Mouse (Mus musculus) liver, embryonic 15.5 days (tissue): Measurements from ENCODE around the gene Osbpl10. TPM values are rescaled to one million over a fixed set of nuclear protein-coding genes. Genes with fewer than 3 reads are reported as not detected.

Experiments
- ATAC-seq: fragments of 200-750 bp; cut with Nextera tagmentation; 2 replicates; pipeline ENCODE4 v1.8.0; 2017; ENCODE audit warnings: moderate number of reproducible peaks, mild to moderate bottlenecking, moderate library complexity; ENCODE audit not compliant: insufficient read depth
- H3K27ac ChIP-seq: fragments of 300-500 bp; sonication (generic); replicated peaks from 2 replicates; pipeline ENCODE4 v1.5.1; 2015; ENCODE audit warnings: mild to moderate bottlenecking, inconsistent platforms
- H3K27me3 ChIP-seq: fragments of 300-500 bp; sonication (generic); 2 replicates; pipeline ENCODE4 v1.6.1; 2015; ENCODE audit warnings: mild to moderate bottlenecking, inconsistent platforms
- H3K36me3 ChIP-seq: fragments of 300-500 bp; sonication (generic); replicated peaks from 2 replicates; pipeline ENCODE4 v1.6.1; 2015; ENCODE audit warnings: moderate library complexity, mild to moderate bottlenecking, inconsistent platforms
- H3K4me1 ChIP-seq: fragments of 300-500 bp; sonication (generic); replicated peaks from 2 replicates; pipeline ENCODE4 v1.6.1; 2015; ENCODE audit warnings: inconsistent platforms
- H3K4me2 ChIP-seq: fragments of 300-500 bp; sonication (generic); 2 replicates; pipeline ENCODE4 v1.6.1; 2015; ENCODE audit warnings: moderate library complexity, mild to moderate bottlenecking, inconsistent platforms
- H3K4me3 ChIP-seq: fragments of 300-500 bp; sonication (generic); replicated peaks from 2 replicates; pipeline ENCODE4 v1.5.1; 2015; ENCODE audit warnings: mild to moderate bottlenecking, inconsistent platforms
- H3K9ac ChIP-seq: fragments of 300-500 bp; sonication (generic); 2 replicates; pipeline ENCODE4 v1.6.1; 2015; ENCODE audit warnings: moderate library complexity, mild to moderate bottlenecking, inconsistent platforms
- H3K9me3 ChIP-seq: fragments of 300-500 bp; sonication (generic); replicated peaks from 2 replicates; pipeline ENCODE4 v1.6.1; 2016; ENCODE audit warnings: inconsistent platforms
- WGBS: fragments of 180-500 bp; shearing (Covaris S2); methylation state at CpG from one replicate; pipeline ENCODE4 v1.1.7; 2015; ENCODE audit warnings: mixed read lengths; ENCODE audit not compliant: insufficient replicate concordance; 5-methylcytosine and 5-hydroxymethylcytosine counted together
- polyA plus RNA-seq: library from polyadenylated mRNA; unstranded; fragments of >200 nt; fragmentation: Nextera tagmentation; extraction: Ambion mirVana; gene quantifications from 2 replicates; pipeline ENCODE4 v1.2.1, GENCODE M21; 2015

Osbpl10 gene
- polyA plus RNA-seq, 1 experiment from 2014 or later = 0.12 TPM

GRCm38 (mm10) chr9:115139597-115140332 lies 161.4 kb downstream of the Osbpl10 start:
- Histone ChIP-seq H3K4me1 (no peaks in the 10 kb centered on the region), H3K36me3 (no peaks in the 10 kb centered on the region), H3K9me3 (no peaks in the 10 kb centered on the region), H3K27ac (no peak overlapping the region), H3K4me2 (no peak overlapping the region), H3K9ac (no peak overlapping the region), H3K4me3 (no peak overlapping the region), H3K27me3 (no peaks in the 10 kb centered on the region)
- ATAC-seq = no peak
- WGBS = 72% methylated on average over 14 of the region's 14 CpGs

- no peak overlapping the region for H3K27ac ChIP-seq
- no peak overlapping the region for H3K4me2 ChIP-seq
- no peak overlapping the region for H3K9ac ChIP-seq
- no peaks in the 10 kb centered on the region for H3K4me1 ChIP-seq
- WGBS = 75% methylated on average over 5 of the region's 5 CpGs
- no peaks in the 10 kb centered on the region for H3K36me3 ChIP-seq
- 0 out of 2 replicates have a peak, but pooled peaks cover 3% of the 10 kb centered on the region for H3K9me3 ChIP-seq
- ATAC-seq = no peak
- no peaks in the 10 kb centered on the region for H3K27me3 ChIP-seq
- H3K4me3 ChIP-seq = no peak overlapping the region
These were observed 168.8 kb downstream of the Osbpl10 start for GRCm38 (mm10) chr9:115147141-115147540.

- no peak overlapping the region for H3K27ac ChIP-seq
- H3K9me3 ChIP-seq = 0 out of 2 replicates have a peak, but pooled peaks cover 3% of the 10 kb centered on the region
- no peak overlapping the region for H3K4me3 ChIP-seq
- no peaks in the 10 kb centered on the region for H3K36me3 ChIP-seq
- WGBS = 62% methylated on average over 13 of the region's 13 CpGs
- no peaks in the 10 kb centered on the region for H3K4me1 ChIP-seq
- H3K27me3 ChIP-seq = no peaks in the 10 kb centered on the region
- ATAC-seq = no peak
- H3K4me2 ChIP-seq = no peak overlapping the region
- no peak overlapping the region for H3K9ac ChIP-seq
These were observed 169.4 kb downstream of the Osbpl10 start for GRCm38 (mm10) chr9:115147586-115148355.

- no peaks in the 10 kb centered on the region for H3K36me3 ChIP-seq
- no peak for ATAC-seq
- H3K27ac ChIP-seq = no peak overlapping the region
- no peaks in the 10 kb centered on the region for H3K4me1 ChIP-seq
- WGBS = 72% methylated on average over 18 of the region's 18 CpGs
- H3K27me3 ChIP-seq = no peaks in the 10 kb centered on the region
- no peak overlapping the region for H3K9ac ChIP-seq
- H3K4me2 ChIP-seq = no peak overlapping the region
- 0 out of 2 replicates have a peak, but pooled peaks cover 3% of the 10 kb centered on the region for H3K9me3 ChIP-seq
- no peak overlapping the region for H3K4me3 ChIP-seq
These were observed 170.8 kb downstream of the Osbpl10 start for GRCm38 (mm10) chr9:115149011-115149756.

GRCm38 (mm10) chr9:115161591-115161990 lies 183.2 kb downstream of the Osbpl10 start:
- H3K4me2 ChIP-seq = no peak overlapping the region
- H3K36me3 ChIP-seq = no peaks in the 10 kb centered on the region
- ATAC-seq = no peak
- no peak overlapping the region for H3K4me3 ChIP-seq
- no peak overlapping the region for H3K27ac ChIP-seq
- peaks cover 36% of the 10 kb centered on the region for H3K4me1 ChIP-seq
- no peak overlapping the region for H3K9ac ChIP-seq
- H3K9me3 ChIP-seq = no peaks in the 10 kb centered on the region
- 76% methylated on average over 5 of the region's 5 CpGs for WGBS
- no peaks in the 10 kb centered on the region for H3K27me3 ChIP-seq

- H3K9me3 ChIP-seq = no peaks in the 10 kb centered on the region
- peak overlapping the region; percentile 21 for H3K4me2 ChIP-seq
- no peak overlapping the region for H3K27ac ChIP-seq
- H3K9ac ChIP-seq = no peak overlapping the region
- H3K4me3 ChIP-seq = no peak overlapping the region
- no peaks in the 10 kb centered on the region for H3K27me3 ChIP-seq
- WGBS = 18% methylated on average over 5 of the region's 5 CpGs
- H3K4me1 ChIP-seq = peaks cover 44% of the 10 kb centered on the region
- no peaks in the 10 kb centered on the region for H3K36me3 ChIP-seq
- ATAC-seq = peak; percentile 72
These were observed 184.7 kb downstream of the Osbpl10 start for GRCm38 (mm10) chr9:115163031-115163430.

GRCm38 (mm10) chr9:115163693-115164092 lies 185.3 kb downstream of the Osbpl10 start:
- Histone ChIP-seq H3K27ac (peak overlapping the region; percentile 51), H3K4me2 (no peak overlapping the region; the same call in 1 of the 2 replicates)

GRCm38 (mm10) chr9:115164351-115164750 lies 186.0 kb downstream of the Osbpl10 start:
- H3K36me3 ChIP-seq = no peaks in the 10 kb centered on the region
- peaks cover 54% of the 10 kb centered on the region for H3K4me1 ChIP-seq
- no peak overlapping the region for H3K4me2 ChIP-seq
- no peaks in the 10 kb centered on the region for H3K9me3 ChIP-seq
- H3K4me3 ChIP-seq = no peak overlapping the region
- WGBS = 39% methylated on average over 7 of the region's 7 CpGs
- peak overlapping the region; percentile 51 for H3K27ac ChIP-seq
- H3K27me3 ChIP-seq = no peaks in the 10 kb centered on the region
- no peak overlapping the region for H3K9ac ChIP-seq
- no peak for ATAC-seq

More at GRCm38 (mm10) chr9:115163693-115164092, 185.3 kb downstream of the Osbpl10 start:
- WGBS = 24% methylated on average over 8 of the region's 8 CpGs
- ATAC-seq = peak; percentile 45
- H3K4me3 ChIP-seq = no peak overlapping the region
- H3K9ac ChIP-seq = no peak overlapping the region
- H3K27me3 ChIP-seq = no peaks in the 10 kb centered on the region
- peaks cover 47% of the 10 kb centered on the region for H3K4me1 ChIP-seq
- no peaks in the 10 kb centered on the region for H3K9me3 ChIP-seq
- H3K36me3 ChIP-seq = no peaks in the 10 kb centered on the region

- peak; percentile 77 for ATAC-seq
These were observed 187.6 kb downstream of the Osbpl10 start for GRCm38 (mm10) chr9:115165996-115166395.

GRCm38 (mm10) chr9:115169591-115169990 lies 191.2 kb downstream of the Osbpl10 start:
- no peak overlapping the region for H3K27ac ChIP-seq
- no peak overlapping the region for H3K4me3 ChIP-seq
- H3K27me3 ChIP-seq = no peaks in the 10 kb centered on the region
- no peak overlapping the region for H3K9ac ChIP-seq
- peaks cover 42% of the 10 kb centered on the region for H3K4me1 ChIP-seq
- no peak for ATAC-seq
- H3K36me3 ChIP-seq = no peaks in the 10 kb centered on the region
- 79% methylated on average over 13 of the region's 13 CpGs for WGBS
- H3K9me3 ChIP-seq = no peaks in the 10 kb centered on the region
- H3K4me2 ChIP-seq = no peak overlapping the region

More at GRCm38 (mm10) chr9:115165996-115166395, 187.6 kb downstream of the Osbpl10 start:
- 17% methylated on average over 8 of the region's 8 CpGs for whole genome bisulfite sequencing
- Histone ChIP-seq H3K4me2 (peak overlapping the region; percentile 41), H3K27ac (peak overlapping the region; percentile 78), H3K4me3 (no peak overlapping the region), H3K9ac (no peak overlapping the region), H3K36me3 (no peaks in the 10 kb centered on the region), H3K9me3 (no peaks in the 10 kb centered on the region), H3K27me3 (no peaks in the 10 kb centered on the region), H3K4me1 (peaks cover 58% of the 10 kb centered on the region)

GRCm38 (mm10) chr9:115172096-115172495 lies 193.7 kb downstream of the Osbpl10 start:
- Histone ChIP-seq H3K27me3 (no peaks in the 10 kb centered on the region), H3K9me3 (no peaks in the 10 kb centered on the region), H3K36me3 (no peaks in the 10 kb centered on the region), H3K4me1 (peaks cover 17% of the 10 kb centered on the region), H3K27ac (no peak overlapping the region), H3K4me3 (no peak overlapping the region), H3K9ac (no peak overlapping the region), H3K4me2 (no peak overlapping the region)
- WGBS = 76% methylated on average over 6 of the region's 6 CpGs
- no peak for ATAC-seq
